Mouse (Mus musculus) mouse embryonic stem cell (cell line): ENCODE measurements around the gene Eda.

Experiments
- in situ Hi-C, 2 experiments: fragments of 300-500 bp; cut with MboI; formaldehyde crosslinking; loops; 1 replicate in 1 of 2; 3 replicates in 1 of 2; pipeline ENCODE4 v1.14.3; 2019 to 2020; ENCODE audit warnings: low sequenced_read_pairs in 2 of 2, low pct_unique_long_range_greater_than_20kb in 1 of 2, mixed read lengths in 1 of 2; ENCODE audit not compliant: unreplicated experiment in 1 of 2

Gene Eda

DNA sequence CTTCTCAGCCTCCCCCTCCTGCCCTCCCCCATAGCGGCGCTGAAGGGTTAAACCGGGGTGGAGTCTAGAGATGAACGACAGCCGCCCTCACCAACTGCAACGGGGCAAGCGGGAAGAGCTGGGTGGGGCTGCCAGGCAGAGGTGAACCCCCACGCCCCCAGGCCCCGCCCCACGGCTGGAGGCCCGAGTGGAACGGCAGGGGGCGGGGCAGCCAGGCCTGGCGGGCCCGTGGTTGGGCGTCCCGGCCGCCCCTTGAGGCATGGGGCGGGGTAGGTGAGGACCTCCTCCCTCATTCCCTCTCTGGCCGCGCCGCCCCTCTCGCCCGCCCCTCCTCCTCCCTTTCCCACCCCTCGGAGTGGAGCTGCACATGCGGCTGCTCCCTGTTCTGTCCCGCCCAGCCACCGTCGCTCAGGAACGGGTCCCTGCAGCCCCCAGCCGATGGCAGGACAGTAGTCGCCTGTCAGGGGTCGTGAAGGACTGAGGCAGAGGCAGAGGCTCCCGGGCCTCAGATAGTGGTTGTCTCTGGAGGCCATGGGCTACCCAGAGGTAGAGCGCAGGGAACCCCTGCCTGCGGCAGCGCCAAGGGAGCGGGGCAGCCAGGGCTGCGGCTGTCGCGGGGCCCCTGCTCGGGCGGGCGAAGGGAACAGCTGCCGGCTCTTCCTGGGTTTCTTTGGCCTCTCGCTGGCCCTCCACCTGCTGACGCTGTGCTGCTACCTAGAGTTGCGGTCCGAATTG lies at the start of gene Eda:
TSS of gene Eda (plus strand) at position 357 of the 735 bp plus-strand sequence.
- in situ Hi-C loops = no loop called here

DNA sequence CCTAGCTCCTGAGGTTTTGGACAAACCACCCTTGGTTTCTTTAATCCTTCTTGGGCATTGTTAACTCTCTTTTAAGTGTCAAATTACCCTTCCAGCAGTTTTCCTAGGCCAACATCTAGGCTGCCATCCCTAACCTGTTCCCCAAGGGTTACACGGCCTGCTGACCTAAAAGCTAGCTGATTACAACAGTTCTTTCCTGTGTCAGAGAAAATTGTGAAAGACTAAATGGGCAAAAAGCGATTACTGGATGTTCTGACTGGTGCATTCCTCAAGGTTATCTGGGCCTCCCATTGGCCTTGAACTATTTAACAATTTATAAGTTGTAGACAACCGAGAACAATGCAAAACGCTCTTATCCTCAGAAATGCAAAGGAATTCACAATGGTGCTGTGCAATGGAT lies 14.4 kb upstream of the Eda start:
- in situ Hi-C loops = no loop called here

DNA sequence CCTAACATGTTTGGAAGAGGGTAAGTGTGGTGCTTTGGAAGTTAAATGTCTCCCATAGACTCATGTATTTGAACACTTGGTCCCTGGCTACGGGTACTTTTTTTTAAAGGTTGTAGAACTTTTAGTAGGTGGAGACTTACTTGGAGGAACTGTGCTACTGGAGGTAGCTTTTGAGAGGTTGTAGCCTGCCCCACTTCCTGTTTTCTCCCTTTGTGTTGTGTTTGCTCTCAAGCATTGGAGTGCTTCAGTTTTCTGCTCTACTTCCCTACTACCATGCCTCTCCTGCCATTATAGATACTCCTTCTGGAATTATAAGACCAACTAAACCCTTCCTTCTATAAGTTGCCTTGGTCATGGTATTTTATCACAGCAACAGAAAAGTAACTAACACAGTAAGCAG lies 5.3 kb upstream of the Eda start:
- in situ Hi-C loops = no loop called here

DNA sequence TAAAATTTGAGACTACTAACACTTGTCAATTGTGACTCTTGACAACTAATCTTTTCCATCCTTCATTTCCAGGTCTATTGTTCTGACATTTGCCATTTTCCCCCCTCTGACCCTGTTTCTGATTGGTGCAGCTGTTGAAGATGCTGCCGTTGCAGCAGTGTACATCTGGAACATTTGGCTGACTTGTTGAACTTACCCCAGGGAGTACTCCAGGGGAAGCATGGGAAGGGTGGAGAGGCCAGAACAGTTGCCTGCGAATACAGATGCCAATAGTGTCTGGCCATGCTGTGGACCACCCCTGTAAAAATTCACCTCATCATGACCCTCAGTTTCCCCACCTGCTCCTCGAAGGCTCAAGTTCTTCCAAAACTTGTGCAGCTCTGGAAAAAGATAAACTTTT lies 1.0 kb upstream of the Eda start:
- in situ Hi-C loops = no loop called here

DNA sequence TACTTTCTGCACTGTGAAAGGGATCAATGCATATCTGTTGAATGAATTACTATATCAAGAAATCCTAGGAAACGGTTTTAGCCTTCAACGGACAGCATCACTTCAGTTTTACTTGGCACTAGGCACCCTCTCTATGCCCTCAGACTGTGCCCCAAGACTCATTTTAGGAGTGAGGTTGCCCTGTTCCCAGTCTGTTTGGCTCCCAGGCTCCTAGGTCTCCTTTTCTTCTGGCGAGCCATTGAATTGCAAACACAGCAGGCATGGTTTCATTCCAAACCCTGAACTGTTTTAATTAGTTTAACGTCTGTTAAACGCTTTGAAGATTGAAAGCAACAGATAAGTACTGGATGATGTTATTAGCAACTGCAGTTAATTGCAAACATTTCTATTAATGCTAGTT lies 603 bp upstream of the Eda start:
- in situ Hi-C loops = no loop called here

DNA sequence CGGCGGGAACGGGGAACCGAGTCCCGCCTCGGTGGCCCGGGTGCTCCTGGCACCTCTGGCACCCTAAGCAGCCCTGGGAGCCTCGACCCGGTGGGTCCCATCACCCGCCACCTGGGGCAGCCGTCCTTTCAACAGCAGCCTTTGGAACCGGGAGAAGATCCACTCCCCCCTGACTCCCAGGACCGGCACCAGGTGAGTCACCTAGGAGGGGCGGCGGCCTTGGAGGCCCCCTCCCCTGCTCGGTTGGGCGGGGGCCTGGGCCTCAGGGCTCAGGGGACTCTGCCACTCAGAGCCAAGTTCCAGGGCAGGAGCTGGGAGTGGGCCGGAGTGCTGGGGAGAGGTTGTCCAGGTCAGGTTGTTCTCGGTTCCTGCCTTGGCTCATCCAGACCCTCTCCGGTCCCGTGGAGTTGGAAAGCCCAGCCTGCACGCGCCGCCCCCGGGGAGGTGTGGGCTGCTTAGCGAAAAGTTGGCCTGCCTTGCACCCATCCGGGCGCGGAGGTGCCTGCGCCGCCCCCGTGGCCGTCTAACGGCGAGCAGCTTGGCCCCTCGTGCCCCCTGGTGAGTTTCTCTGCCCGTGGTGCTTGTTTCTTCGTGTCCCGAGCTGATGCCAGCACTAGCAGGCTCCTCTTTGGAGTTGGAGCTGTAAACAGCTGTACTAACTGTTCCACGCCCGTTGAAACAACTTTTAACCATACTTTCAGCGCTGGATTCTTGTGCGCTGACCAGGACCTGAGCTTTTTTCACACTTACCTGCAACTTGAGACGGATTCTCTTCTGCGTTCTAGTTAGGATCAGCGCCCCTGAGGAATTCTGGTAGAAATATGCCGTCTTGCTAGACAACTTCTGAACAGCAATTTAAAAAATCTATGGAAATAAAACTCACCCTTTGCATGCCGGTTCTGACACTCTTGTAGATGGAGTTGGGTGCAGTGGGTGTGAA lies 849 bp downstream of the Eda start:
- in situ Hi-C loops = no loop called here

DNA sequence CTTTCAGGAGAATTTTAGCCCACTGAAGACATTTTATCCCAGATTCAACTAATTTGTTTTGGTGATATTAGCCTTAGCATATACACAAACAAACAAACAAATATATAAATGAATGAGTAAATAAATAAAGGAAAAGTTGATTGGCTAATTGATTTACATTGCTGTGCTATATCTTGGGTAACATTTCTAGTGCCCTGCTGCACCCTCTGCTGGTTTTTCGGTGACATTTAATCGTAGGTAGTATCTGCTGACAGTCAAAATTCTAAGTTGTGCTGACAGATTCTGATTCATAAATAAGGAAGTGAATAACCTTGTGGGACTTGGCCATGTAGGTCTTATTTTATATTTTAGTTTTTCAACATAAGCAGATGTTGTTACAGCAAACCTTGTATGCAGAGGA lies 2.9 kb downstream of the Eda start:
- in situ Hi-C loops = no loop called here

DNA sequence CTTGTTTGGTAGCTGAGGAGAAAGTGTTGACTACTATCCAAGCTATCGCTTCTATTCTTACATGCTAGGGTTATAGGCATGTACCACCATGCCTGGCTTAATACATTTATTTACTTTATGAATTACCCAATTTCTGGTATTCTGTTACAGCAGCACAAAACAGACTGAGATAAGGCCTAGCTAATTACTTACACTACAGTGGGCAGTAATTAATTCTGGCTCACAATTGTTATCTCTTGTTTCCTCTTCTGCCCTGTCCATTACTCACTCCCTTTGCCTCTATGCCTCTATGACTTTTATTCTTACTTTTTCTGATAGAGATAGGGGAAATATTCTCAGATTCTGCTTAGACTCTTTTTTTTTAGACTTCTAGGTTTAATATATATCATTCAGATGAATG lies 18.0 kb downstream of the Eda start:
- in situ Hi-C loops = no loop called here

DNA sequence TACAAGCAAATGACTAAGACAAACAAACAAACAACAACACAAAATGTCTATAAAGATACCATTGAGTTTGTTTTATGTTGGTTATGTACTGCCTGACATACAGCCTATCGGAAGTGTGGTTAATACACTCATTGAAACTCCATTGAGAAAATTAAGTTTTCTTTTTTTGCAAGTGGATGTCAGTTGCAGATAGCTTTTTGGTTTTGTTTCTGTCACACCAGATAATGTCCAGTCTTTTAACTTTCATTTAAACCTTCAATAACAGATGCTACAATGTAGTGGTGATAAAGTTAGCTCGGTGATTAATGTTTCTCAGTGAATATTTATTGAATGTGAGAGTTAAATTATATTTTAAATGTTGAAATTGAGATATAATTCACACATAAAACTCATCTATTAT lies 23.9 kb downstream of the Eda start:
- in situ Hi-C loops = no loop called here

DNA sequence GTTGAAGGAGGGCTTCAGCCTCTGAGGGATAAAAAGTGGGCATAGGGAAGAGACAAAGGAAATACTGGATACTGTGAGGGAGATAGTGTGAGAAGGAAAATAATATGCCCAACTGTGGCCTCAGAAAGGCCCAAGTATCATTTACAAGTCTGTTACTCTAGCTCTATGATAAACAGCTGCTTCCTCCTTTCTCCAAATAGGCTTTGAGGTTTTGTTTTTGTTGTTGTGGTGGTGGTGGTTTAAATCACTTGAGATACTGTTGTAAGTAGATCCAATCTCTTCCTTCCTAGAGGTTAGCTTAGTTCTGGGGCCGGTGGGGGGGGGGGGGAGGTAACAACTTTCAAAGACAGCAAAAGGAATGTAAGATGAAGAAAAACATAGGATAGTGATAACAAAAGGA lies 143.0 kb downstream of the Eda start:
- in situ Hi-C loops = no loop called here

DNA sequence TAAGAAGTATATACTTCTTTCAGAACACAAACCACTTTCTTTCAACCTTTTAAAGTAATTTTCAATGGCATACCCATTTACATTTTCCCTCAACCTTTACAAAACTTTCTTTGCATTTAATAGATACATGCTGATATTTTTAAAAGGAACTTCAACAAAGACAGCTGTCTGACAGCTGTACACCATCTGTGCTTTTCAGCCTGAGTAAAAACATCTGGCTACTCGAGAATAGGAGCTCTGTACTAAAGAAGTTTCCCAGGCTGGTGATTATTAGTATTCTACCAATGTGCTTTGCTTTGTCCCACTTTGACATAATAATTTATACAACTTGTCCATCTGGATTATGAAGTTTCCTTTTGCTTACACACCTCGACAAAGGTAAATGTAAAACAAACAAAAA lies 219.9 kb downstream of the Eda start:
- in situ Hi-C loops = no loop called here

DNA sequence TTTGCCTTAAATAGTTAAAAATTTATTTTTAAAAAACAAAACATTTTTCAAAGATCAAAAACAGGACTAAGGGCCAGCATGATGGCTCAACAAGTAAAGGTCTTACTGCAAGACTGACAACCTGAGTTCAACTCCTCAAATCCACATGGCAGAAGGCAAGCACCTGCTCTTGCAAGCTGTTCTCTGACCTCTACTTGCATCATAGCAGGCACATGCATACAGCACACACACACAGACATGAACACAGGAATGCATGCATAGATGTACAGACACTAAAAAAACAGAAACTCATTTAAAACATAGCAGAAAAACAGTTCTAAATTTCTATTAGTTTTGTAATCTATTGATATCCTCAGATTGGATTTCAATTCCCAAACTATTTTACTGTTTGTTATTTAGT lies 338.2 kb downstream of the Eda start:
- in situ Hi-C loops = no loop called here

DNA sequence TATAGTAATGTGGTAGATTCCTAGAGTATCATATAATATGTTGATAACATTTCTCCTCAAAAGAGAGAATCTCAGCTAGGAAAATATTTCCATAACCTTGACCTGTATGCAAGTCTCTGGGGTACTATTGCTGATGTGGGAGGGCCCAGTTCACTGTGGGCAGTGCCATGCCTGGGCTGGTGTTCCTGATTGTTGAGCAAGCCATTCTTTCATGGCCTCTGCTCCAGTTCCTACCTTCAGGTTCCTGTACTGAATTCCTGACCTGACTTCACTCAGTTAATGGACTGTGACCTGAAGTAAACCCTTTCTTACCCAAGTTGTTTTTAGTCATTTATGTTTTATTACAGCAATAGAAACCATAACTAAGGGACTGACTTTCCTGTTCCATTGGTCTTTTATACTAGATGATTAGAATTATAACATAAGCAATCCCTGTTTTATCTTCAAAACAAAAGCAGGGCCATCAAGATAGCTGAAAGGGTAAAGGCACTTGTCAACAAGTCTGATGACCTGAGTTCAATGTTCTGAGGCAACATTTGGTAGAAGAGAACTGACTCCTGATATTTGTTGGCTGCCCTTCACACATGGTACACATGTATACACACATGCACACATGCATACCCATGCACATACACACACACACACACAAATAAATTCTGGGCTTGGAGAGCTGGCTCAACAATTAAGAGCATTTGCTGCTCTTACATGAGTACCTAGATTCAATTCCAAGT lies 338.9 kb downstream of the Eda start:
- in situ Hi-C loops = no loop called here

DNA sequence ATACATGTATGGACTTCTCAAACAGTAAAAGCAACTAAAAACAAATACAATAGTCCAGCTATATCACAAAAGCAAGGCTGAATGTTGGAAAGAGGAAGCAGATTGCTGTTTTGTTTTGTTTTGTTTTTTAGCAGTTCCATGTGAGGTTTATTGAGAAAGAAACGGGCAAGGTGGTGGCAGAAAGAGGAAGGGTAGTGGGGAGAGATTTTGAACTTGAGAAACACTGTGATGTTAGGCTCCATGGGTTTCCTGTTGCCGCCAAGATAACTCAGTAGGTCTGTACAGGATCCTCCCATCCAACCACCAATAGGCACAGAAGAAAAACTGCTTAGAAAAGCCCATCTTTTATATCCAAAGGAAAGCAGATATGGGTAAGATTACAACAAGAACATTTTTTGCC lies 365.3 kb downstream of the Eda start:
- in situ Hi-C loops = no loop called here

DNA sequence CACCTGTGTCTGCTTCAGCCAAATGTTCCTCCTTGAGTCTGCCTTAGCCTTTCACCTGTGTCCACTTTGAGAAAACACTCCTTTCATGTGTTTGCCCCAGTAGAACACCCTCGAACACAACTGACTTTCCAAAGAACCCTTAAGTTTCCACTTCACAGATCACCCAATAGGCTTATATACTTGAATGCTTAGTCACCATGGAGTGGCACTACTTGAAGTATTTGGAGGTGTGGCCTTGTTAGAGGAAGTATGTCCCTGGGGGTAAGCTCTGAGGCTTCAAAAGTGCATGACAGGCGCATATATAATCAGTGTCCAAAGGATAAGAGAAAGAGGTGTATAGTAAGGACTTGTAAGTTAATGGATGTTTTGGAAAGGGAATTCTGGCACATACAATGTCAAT lies 369.0 kb downstream of the Eda start:
- in situ Hi-C loops = no loop called here

DNA sequence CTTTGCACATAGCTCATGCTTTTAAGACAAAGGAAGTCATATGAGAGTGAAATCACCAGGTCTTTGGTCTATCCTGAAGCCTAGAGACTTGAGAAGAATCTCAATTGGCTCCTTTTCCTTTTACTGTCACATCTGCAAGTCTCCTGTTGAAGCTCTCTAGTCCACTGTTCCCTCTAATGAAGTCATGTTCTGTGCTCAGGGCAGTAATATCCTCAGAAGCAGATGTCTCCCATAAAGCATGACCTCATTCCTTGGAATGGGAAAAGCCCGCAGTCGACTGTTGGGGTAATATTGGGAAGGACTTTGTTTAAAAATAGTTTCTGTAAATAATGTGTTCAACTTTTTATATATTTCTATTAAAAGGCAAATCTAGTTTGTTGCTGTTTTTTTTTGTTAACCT lies 381.6 kb downstream of the Eda start:
- in situ Hi-C loops = no loop called here

DNA sequence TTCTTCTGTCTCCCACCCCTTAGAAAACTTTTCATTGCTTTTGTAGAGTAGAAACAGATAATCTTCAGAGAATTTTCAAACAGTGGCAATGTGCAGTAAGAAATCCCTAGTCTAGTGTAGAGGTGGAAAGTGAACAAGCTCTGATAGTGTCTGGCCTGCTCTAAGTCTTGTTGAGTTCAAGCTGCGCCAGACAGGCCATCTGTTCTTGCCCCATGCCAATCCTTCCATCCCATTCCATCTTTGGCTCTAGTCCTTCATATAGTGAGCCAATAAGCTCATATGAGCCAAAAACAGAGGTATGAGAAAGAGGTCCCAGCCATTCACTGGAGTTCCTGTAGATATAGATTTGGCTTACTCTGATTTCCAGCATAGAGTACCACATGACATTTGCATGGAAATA lies 414.5 kb downstream of the Eda start:
- in situ Hi-C loops = no loop called here

DNA sequence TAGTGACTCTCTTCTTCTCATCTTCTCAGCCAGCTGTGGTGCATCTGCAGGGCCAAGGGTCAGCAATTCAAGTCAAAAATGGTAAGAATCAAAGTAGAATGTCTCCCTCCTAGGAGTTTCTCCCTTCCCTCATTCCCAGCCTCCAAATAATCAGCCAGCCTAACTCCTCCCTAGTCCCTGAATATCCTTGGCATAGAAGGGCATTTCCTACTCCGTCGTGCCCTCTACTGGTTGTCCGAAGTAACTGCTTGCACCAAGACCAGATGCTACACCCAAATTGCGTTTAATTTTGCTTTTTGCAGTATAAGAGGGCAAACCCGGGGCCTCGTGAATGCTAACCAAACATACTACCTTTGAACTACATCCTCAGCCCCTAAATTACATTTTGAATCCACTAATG lies 416.9 kb downstream of the Eda start:
- in situ Hi-C loops = no loop called here

DNA sequence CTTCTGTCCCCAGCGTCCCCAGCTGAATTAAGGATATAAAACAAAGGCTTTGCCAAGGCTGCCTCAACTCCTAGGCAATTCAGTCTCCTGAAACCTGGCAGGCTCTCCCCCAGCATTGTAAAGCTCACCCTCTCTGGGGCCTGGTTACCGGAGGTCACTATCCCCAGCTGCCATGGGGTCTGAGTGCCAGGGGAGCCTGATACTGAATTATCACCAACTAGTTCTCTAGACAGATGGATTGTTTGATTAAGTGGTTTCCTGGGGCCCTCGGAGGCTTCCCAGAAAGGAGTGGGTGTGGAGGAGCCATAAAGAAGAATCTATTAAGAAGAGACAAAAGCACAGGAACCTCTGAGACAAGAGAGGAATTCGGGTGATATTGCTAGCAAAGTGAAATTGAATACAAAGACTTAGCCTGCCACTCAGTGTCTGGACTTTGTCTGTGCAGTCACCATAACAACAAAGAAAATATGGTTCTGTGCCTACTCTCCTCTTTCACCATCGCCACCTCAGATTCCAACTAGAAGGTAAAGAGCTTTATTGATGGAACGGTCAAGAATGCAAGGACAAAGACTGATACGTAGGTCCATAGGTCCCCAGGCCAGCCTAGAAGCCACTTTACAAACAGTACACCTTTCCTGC lies 418.9 kb downstream of the Eda start:
- in situ Hi-C loops = no loop called here
